ENCODE assay signal across 8 mouse cellular contexts in the genomic region with DNA sequence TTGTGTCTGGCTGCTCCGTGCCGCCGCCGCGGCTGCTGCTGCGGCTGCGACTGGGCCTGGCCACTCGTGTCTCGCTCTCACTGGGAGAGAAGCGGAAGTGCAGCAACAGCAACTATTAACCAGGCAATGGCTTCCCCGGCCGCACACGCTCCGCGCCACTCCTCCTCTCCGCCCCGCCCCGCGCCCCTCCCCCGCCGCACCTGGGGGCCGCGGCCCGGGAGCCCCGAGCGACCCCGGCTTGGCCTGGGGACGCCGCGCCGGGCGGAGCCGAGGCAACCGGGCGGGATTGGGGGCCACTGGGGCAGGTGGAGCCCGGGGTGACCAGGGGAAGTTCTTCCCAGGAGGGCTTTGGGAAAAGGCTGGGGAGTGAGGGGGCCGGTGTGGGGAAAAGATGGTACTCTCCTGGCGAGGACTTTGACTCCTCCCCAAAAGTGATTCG. TPM values are rescaled to one million over a fixed set of nuclear protein-coding genes. Genes with fewer than 3 reads are reported as not detected.
DNase-seq lines count a peak whose midpoint lies in the region; ATAC-seq lines count a peak whose summit lies in the region.

A gene (minus strand): TSS at position 167 of the 439 bp plus-strand sequence.

- DNase-seq in ZHBTc4 (ENCODE audit: low read depth, low spot score), result peak; percentile 80
- DNase-seq in cerebellum, postnatal 4 days (ENCODE audit: low spot score in 2 of 2), result peak; percentile 37 to 65
- peak; percentile 66 for DNase-seq in gastrocnemius, postnatal 10 days
- peak; percentile 83 for DNase-seq in induced T-regulatory cell, adult 2 months (ENCODE audit: low read depth)
- DNase-seq in left cerebral cortex, postnatal 10 days (ENCODE audit: extremely low spot score in 1 of 2, low spot score in 2 of 2), result peak; percentile 38 to 81
- DNase-seq in right cerebral cortex, postnatal 10 days (ENCODE audit: low spot score in 2 of 2), result peak; percentile 82
- peak; percentile 58 to 69 for DNase-seq in urinary bladder, postnatal 36 days (ENCODE audit: low spot score in 2 of 2)

- intact Hi-C loops in left cerebral cortex, postnatal 10 days (cut with DNase I), result no loop called here

- ATAC-seq in megakaryocyte progenitor cell, adult 5-6 weeks (replicated peaks; ENCODE audit: poor library complexity), result peak; percentile 90

RNA-seq across cellular contexts. Expression of the gene that starts here (rescaled TPM):
- 100 to 1,000 TPM; 113 to 129 TPM for total RNA-seq in gastrocnemius, postnatal 10 days (2021)
- total RNA-seq in left cerebral cortex, postnatal 10 days (2021), result 100 to 1,000 TPM; 117 to 120 TPM
- total RNA-seq in megakaryocyte progenitor cell, adult 5-6 weeks (2015), result 123 and 134 TPM in 2 replicates
- total RNA-seq in megakaryocyte progenitor cell, adult 5-6 weeks (2017), result 69.4 and 82.0 TPM in 2 replicates

Comparison
In these comparisons a context has a peak if more than half of its experiments do, and no peak if none do; other contexts are left out.
1. Peak in every context shown above with its lines: DNase-seq and ATAC-seq.